Mouse (Mus musculus): Measurements from ENCODE around the gene Ciz1. TPM values are rescaled to one million over a fixed set of nuclear protein-coding genes. Genes with fewer than 3 reads are reported as not detected.

The Ciz1 gene
- polyA plus RNA-seq, 1 experiment from 2014 or later, result 38.9 TPM

DNA sequence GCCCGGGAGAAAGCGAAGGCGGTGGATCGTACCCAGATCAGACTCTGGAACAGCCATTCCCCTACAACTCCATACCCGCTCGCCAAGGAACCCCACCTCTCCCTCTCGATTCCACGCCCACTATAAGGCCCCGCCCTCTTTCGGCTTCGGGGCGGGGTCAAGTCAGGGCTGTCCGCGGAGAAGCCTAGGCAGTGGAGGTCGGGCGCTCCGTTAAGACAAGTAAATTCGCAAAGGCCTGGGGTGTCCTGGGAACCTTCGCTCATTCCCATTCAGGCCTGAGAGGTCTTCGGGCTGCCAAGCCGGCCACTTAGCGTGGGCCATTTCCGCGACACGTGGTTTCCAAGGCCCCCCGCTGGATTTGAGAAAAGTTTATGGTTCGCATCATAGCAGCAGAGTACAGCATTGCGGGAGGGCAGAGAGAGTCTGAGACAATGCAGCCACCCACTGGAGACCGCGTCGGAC lies 43.4 kb downstream of the Ciz1 start, which contains the start of gene Ptges2:
TSS of gene Ptges2 (plus strand) at position 413 of the 462 bp plus-strand sequence.
- H3K9ac ChIP-seq, result peak within 1 kb of the TSS; percentile 86
- H3K9me3 ChIP-seq, result no peaks in the 10 kb centered on the region
- no peaks in the 10 kb centered on the region for H3K36me3 ChIP-seq
- H3K27ac ChIP-seq, result peak within 1 kb of the TSS; percentile 89
- peak; percentile 90 for ATAC-seq
- under 1% methylated on average over 31 of the region's 31 CpGs for WGBS
- H3K27me3 ChIP-seq (replicated peaks), result no peaks in the 10 kb centered on the region
- peak within 1 kb of the TSS; percentile 98 for H3K4me3 ChIP-seq (replicated peaks)
- H3K4me1 ChIP-seq (replicated peaks), result peaks cover 23% of the 10 kb centered on the region
- peak within 1 kb of the TSS; percentile 90 for H3K4me2 ChIP-seq (replicated peaks)

DNA sequence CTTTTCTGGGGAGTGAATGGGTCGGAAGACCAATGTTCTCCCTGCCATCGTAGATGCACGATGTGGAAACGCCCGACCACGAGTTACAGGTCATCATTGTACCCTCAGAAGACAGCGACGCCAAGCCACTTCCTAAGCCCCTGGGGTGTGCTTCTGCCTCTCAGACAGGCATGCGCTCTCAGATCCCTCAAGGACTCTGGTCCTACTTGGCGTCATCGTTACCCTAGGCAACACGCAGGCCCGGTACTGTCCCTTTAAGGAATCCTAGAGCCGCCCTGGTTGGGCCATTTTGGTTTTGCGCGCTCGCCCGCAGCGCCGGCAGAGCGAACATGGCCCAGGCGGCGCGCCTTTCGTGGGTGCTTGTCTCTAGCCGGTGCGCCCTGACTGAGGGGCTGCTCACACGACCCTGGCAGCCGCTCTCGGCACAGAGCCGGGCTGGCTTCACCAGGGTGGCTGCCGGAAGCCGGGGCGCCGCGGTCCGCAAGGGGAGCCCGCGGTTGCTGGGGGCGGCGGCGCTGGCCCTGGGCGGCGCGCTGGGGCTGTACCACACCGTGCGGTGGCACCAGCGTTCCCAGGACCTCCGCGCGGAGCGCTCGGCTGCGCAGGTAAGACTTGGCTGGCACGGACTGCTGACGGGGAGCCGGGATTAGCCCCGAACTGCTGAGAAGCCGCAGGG lies 44.0 kb downstream of the Ciz1 start:
- H3K4me1 ChIP-seq (replicated peaks), result peaks cover 23% of the 10 kb centered on the region
- H3K27ac ChIP-seq, result peak overlapping the region; percentile 89
- H3K27me3 ChIP-seq (replicated peaks), result no peaks in the 10 kb centered on the region
- peak; percentile 95 for ATAC-seq
- whole genome bisulfite sequencing, result under 1% methylated on average over 59 of the region's 59 CpGs
- peaks cover 5% of the 10 kb centered on the region; the same call in 1 of the 2 replicates for H3K36me3 ChIP-seq
- H3K9me3 ChIP-seq, result no peaks in the 10 kb centered on the region
- peak overlapping the region; percentile 98 for H3K4me3 ChIP-seq (replicated peaks)
- peak overlapping the region; percentile 86 for H3K9ac ChIP-seq
- peak overlapping the region; percentile 90 for H3K4me2 ChIP-seq (replicated peaks)

DNA sequence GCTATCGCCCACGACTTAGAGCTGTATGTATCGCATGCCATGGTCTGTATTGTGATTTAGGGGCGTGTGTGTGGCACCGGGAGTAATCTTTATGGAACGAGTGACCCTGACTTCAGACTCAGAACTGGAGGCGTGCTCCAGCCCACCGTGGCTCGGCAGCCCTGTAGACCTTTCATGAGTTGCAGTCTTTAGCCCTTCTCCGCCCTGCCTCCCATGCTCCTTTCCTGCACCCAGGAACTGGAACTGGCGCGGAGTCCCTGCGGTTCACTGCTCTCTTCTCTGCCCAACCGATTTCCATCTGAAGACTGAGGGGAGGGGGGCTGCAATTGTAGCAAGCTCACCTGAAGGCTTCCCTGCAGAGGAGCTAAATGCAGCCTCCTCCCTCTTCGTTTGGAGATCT lies 44.6 kb downstream of the Ciz1 start:
- 0% methylated on average over 15 of the region's 15 CpGs for WGBS
- Histone ChIP-seq H3K4me3 (replicated peaks) (peak overlapping the region; percentile 98), H3K9ac (peak overlapping the region; percentile 86)

DNA sequence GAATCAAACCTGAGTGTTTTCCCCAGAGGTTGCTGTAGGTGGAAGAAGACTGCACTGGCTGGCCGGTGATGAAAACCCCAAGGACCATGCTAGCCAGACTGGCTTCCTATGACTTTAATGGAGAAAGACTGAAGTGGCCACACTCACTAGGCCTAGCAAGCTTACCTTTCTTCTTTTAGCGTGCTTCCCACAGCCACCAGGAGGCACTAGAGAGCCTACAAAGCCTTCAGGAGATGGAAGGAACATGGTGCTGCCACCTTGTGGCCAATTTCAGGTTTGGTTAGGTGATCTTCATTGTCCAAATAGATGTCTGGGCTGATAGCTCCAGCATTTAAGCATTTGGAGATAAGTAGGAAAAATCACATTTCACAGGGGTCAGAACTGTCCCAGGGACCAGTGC lies 52.5 kb downstream of the Ciz1 start:
- no peak overlapping the region for H3K4me2 ChIP-seq (replicated peaks)
- peaks cover 20% of the 10 kb centered on the region for H3K36me3 ChIP-seq
- whole genome bisulfite sequencing, result 12% methylated on average over 2 of the region's 2 CpGs
- no peaks in the 10 kb centered on the region for H3K27me3 ChIP-seq (replicated peaks)
- peaks cover 9% of the 10 kb centered on the region; the same call in 1 of the 2 replicates for H3K4me1 ChIP-seq (replicated peaks)
- no peak overlapping the region for H3K4me3 ChIP-seq (replicated peaks)
- no peak overlapping the region for H3K9ac ChIP-seq
- H3K9me3 ChIP-seq, result no peaks in the 10 kb centered on the region
- ATAC-seq, result 0 out of 2 replicates have a peak, but pooled peaks have one; percentile 18
- H3K27ac ChIP-seq, result no peak overlapping the region

More for the DNA sequence above, 44.6 kb downstream of the Ciz1 start:
- peak overlapping the region; percentile 90 for H3K4me2 ChIP-seq (replicated peaks)
- H3K9me3 ChIP-seq, result no peaks in the 10 kb centered on the region
- no peaks in the 10 kb centered on the region for H3K27me3 ChIP-seq (replicated peaks)
- peaks cover 8% of the 10 kb centered on the region; the same call in 1 of the 2 replicates for H3K36me3 ChIP-seq
- H3K4me1 ChIP-seq (replicated peaks), result peaks cover 23% of the 10 kb centered on the region
- no peak for ATAC-seq
- peak overlapping the region; percentile 89 for H3K27ac ChIP-seq

DNA sequence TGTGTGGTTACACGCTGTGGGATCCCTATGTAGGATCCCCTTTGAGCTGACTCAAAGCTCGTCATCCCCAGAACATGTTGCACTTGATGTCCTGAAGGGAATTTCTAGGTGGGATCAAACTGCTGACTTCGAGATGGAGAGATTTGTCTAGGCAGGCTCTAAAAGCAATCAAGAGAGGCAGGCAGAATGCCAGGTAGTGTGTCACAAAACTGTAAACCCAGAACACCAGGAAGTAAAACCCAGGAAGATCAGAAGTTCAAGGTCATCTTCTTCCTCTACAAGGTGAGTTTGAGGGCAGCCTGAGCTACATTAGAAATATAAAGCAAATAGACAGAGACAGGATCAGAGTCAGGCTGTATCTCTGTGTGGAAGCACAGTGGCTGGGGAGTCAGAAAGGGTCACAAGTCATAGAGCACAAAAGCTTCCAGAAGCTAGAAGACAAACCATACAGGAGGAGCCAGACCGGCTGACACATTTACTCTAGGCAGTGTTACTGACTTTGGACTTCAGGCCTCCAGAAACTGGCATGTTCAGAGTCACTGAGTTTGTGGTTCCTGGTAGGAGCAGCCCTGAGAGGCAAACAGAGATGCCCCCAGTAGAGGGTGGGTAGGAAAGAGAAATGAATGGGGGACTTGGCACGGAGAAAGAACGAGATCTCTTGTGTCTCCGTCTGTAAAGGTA lies 55.2 kb downstream of the Ciz1 start:
- Histone ChIP-seq H3K4me3 (replicated peaks) (no peak overlapping the region), H3K9ac (no peak overlapping the region), H3K9me3 (no peaks in the 10 kb centered on the region), H3K4me1 (replicated peaks) (0 out of 2 replicates have a peak, but pooled peaks cover 5% of the 10 kb centered on the region), H3K27ac (no peak overlapping the region), H3K36me3 (peaks cover 6% of the 10 kb centered on the region), H3K27me3 (replicated peaks) (no peaks in the 10 kb centered on the region), H3K4me2 (replicated peaks) (no peak overlapping the region)
- no peak for ATAC-seq
- 82% methylated on average over 7 of the region's 7 CpGs for WGBS

DNA sequence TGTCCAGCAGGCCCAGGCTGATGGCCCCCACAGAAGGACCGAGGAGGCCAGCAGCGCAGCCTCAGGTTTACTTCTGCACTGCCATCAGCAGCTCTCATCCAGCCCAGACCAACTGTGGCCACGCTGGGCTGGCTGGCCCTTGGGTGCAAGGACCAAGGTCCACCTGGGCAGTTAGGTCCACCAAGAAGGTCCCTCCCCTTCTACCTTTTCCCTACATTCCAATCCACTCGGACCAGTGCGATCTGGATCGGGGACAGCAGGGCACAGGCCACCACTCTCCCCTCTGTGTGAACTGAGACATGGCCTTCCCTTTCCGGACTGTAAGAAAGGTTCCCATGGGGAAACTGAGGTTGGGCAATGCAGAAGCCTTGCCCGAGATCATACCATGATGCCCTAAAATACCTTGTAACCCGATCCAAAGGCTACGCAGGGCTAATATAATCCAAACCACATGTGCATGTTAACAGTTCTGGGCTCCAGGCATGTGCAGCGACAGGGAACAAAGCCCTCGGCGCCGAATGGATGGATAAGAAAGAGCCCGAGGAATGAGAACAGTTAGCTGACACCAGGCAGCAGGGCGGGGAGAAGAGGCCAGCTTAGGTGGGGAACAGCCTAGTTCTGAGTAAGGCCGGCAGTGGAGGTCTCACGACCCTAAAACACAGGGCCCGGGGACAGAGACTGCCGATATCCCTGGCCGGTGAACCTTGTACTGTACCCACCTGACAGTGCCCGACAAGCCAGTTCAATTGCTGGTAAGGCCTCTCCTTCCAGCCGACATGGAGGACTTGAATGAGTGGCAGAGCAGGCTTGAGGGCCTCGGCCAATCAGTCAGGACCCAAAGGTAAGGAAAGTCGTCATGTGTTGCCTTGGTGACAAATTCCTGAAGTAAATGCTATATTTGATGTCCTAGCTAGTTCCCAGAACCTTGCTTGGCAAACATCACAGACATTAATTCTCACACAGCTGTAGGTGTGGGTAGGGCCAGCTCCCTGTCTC lies 56.6 kb downstream of the Ciz1 start:
- H3K27ac ChIP-seq, result no peak overlapping the region
- ATAC-seq, result peak; percentile 21; the same call in 1 of the 2 replicates

DNA sequence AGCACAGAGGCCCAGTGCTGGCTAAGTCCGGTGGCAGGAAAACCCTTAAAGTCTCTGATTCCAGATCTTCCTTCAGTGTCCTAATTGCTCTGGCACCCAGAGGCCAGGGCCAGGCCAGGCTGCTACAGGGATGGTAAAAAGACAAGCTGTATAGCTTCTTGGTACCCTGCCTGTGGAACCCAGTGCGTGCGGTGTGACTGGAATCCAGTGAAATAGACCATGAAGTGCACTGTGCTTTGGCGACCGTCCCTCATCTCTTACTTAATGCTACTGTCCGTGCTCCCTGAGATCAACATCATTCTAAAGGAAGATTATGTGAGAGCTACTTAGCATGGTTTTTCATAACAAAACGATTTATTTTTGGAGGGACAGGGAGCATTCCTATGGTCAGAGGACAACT lies 59.3 kb downstream of the Ciz1 start:
- Histone ChIP-seq H3K4me1 (replicated peaks) (0 out of 2 replicates have a peak, but pooled peaks cover 5% of the 10 kb centered on the region), H3K36me3 (peaks cover 18% of the 10 kb centered on the region), H3K27ac (no peak overlapping the region), H3K4me3 (replicated peaks) (no peak overlapping the region), H3K27me3 (replicated peaks) (no peaks in the 10 kb centered on the region), H3K4me2 (replicated peaks) (no peak overlapping the region), H3K9ac (no peak overlapping the region), H3K9me3 (no peaks in the 10 kb centered on the region)
- WGBS, result 85% methylated on average over 7 of the region's 7 CpGs
- no peak for ATAC-seq

More for the DNA sequence above, 56.6 kb downstream of the Ciz1 start:
- no peaks in the 10 kb centered on the region for H3K27me3 ChIP-seq (replicated peaks)
- H3K9ac ChIP-seq, result no peak overlapping the region
- H3K4me1 ChIP-seq (replicated peaks), result 0 out of 2 replicates have a peak, but pooled peaks cover 5% of the 10 kb centered on the region
- H3K4me3 ChIP-seq (replicated peaks), result no peak overlapping the region
- no peak overlapping the region for H3K4me2 ChIP-seq (replicated peaks)
- 61% methylated on average over 25 of the region's 25 CpGs for WGBS
- H3K9me3 ChIP-seq, result no peaks in the 10 kb centered on the region
- H3K36me3 ChIP-seq, result no peaks in the 10 kb centered on the region

DNA sequence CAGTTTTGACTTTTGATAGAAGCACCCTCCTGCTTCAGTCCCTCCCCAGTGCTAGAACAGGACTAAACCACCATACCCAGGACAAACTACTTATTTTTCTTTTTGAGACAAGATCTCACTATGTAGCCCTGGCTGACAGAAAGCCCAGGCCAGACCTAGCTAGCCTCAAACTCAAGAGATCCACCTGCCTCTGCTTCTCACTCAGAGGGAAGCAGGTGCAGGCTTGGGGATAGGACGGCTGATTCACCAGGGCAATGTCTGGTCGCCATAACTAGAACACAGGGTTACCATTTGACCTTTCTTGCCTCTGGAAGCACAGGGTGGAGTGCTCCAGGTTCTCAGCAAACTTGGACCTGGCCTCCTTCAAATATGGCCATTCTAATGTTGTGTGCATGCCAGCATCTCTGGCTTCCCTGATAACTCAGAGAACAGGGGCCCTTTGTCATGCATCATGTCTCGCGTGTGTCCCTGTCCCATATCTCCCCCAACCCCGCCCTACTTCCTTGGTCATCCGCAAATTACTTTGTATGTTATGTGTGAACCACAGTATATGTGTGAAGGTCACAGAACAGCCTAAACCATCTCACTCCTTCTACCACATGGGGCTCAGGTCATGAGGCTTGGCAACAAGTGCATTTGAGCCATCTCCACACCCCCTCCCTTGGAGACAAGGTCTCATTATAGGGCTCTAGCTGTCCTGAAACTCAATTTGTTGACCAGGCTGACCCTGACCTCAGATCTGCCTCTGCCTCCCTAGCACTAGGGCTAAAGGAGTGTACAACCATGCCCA lies 60.8 kb downstream of the Ciz1 start:
- 0 out of 2 replicates have a peak, but pooled peaks cover 5% of the 10 kb centered on the region for H3K4me1 ChIP-seq (replicated peaks)
- no peaks in the 10 kb centered on the region for H3K27me3 ChIP-seq (replicated peaks)
- no peak overlapping the region for H3K27ac ChIP-seq
- H3K4me2 ChIP-seq (replicated peaks), result no peak overlapping the region
- no peak for ATAC-seq
- no peak overlapping the region for H3K9ac ChIP-seq
- 84% methylated on average over 6 of the region's 6 CpGs for WGBS
- H3K9me3 ChIP-seq, result no peaks in the 10 kb centered on the region
- peaks cover 33% of the 10 kb centered on the region for H3K36me3 ChIP-seq
- H3K4me3 ChIP-seq (replicated peaks), result no peak overlapping the region

DNA sequence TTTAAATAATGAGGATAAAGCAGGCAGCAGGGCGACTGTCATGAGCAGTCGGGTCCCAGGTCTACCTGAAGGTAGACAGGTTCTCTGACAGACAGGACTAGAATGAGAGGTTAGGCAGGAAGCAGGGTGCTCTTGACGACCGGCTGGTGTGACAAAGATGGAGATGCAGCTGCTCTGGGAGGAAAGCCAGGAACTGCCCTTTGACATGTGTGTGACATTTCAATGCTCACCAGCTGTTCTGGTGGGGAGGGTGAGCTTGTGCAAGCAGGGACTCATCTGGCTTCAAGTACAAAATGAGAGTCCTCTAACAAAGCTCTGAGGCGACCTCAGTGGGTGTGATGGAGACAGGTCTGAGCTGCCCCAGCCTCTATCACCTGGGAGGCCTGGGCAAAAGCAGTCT lies 61.8 kb downstream of the Ciz1 start:
- Histone ChIP-seq H3K27me3 (replicated peaks) (no peaks in the 10 kb centered on the region), H3K4me2 (replicated peaks) (no peak overlapping the region), H3K9ac (no peak overlapping the region), H3K4me3 (replicated peaks) (no peak overlapping the region), H3K27ac (no peak overlapping the region), H3K36me3 (peaks cover 36% of the 10 kb centered on the region), H3K9me3 (no peaks in the 10 kb centered on the region), H3K4me1 (replicated peaks) (0 out of 2 replicates have a peak, but pooled peaks cover 4% of the 10 kb centered on the region)
- ATAC-seq, result no peak
- WGBS, result 36% methylated on average over 5 of the region's 5 CpGs

DNA sequence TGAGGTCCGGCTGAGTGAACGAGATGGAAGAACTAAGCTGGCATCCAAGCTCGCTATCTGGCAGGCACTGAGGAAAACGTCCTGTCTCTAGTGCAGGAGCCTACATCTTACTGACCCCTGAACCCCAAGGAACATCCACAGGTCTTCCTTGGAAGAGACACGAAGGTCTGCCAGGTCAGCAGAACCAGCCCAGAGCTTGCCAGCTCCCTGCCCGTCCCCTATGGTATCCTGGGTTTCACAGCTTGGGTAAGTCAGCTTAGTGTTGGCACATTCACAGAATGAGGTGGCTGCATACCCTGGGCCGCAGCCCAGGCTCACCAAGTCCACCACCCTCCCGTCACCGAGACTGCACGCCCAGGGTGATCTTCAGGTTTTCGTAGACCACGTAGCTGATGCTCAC lies 63.7 kb downstream of the Ciz1 start:
- H3K4me2 ChIP-seq (replicated peaks), result no peak overlapping the region
- no peaks in the 10 kb centered on the region for H3K27me3 ChIP-seq (replicated peaks)
- H3K9ac ChIP-seq, result no peak overlapping the region
- no peaks in the 10 kb centered on the region for H3K9me3 ChIP-seq
- ATAC-seq, result no peak
- no peak overlapping the region for H3K4me3 ChIP-seq (replicated peaks)
- 91% methylated on average over 12 of the region's 12 CpGs for WGBS
- peaks cover 46% of the 10 kb centered on the region for H3K36me3 ChIP-seq
- H3K27ac ChIP-seq, result no peak overlapping the region
- no peaks in the 10 kb centered on the region for H3K4me1 ChIP-seq (replicated peaks)

DNA sequence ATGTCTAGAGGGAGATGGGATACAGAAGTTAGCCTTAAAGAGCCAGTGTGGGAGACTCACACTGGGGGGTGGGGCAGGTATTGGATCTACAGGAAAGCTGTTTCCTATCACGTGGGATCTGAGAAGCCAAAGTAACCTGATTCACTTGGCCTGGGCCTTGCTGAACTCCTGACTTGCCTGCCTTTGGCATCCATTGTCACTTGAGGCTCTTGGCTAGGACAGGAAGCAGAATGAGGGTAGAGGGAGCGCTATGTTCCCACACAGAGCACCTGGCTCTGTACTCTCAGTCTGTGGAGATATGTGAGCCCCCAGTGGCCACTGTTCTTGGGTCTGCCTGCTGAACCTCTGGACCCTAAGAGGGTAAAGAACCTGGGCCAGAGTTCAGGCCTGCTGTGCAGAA lies 64.4 kb downstream of the Ciz1 start:
- no peaks in the 10 kb centered on the region for H3K9me3 ChIP-seq
- no peaks in the 10 kb centered on the region for H3K4me1 ChIP-seq (replicated peaks)
- H3K4me2 ChIP-seq (replicated peaks), result no peak overlapping the region
- no peak overlapping the region for H3K4me3 ChIP-seq (replicated peaks)
- H3K27ac ChIP-seq, result no peak overlapping the region
- H3K27me3 ChIP-seq (replicated peaks), result no peaks in the 10 kb centered on the region
- peaks cover 46% of the 10 kb centered on the region for H3K36me3 ChIP-seq
- no peak for ATAC-seq
- 79% methylated on average over 2 of the region's 2 CpGs for WGBS
- no peak overlapping the region for H3K9ac ChIP-seq

Measured in intestine, embryonic 15.5 days (tissue).